Mouse (Mus musculus): ENCODE results near the gene Hbp1.

DNA sequence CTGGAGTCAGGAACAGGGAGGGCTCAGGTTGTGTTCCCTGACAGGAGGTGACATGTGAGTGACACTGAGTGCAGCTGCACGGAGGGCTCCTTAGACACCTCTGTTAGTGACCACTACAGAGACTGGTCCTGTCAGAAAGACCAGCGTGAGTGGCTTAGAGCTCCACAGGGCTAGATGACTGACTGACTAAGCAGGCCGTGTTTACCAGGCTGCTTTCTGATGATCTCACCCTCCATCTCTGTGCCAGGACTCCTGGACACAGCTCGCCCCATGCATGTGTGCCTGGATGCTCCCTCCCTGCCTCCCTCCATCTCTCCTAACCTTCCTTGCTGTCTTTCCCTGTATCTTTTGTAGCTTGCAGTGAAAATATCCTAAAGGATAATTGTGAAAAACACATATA lies 36.7 kb downstream of the Hbp1 start:
- TF ChIP-seq POLR2A (IDR thresholded peaks at IDR 0.05; ENCODE audit: extremely low read depth, insufficient read depth, low read length) (no peak), CTCF (IDR thresholded peaks at IDR 0.05; ENCODE audit: low read depth, low read length) (no peak)
